Mouse (Mus musculus) kidney, embryonic 14.5 days (tissue): ENCODE measurements around the gene Tmem268. TPM values are rescaled to one million over a fixed set of nuclear protein-coding genes. Genes with fewer than 3 reads are reported as not detected.
A peak's percentile ranks its signal among the peaks of the same experiment; 100 is the strongest.

Source experiments
- ATAC-seq: fragments of 200-750 bp; cut with Nextera tagmentation; 2 replicates; pipeline ENCODE4 v1.8.0; 2017; ENCODE audit warnings: moderate number of reproducible peaks, mild to moderate bottlenecking, moderate TSS enrichment, moderate library complexity; ENCODE audit not compliant: low FRiP score, low TSS enrichment
- H3K27ac ChIP-seq: fragments of 300-500 bp; sonication (generic); 2 replicates; pipeline ENCODE4 v1.5.1; 2014; ENCODE audit warnings: low read depth, mild to moderate bottlenecking, low read length, moderate library complexity, mixed read lengths
- H3K27me3 ChIP-seq: fragments of 300-500 bp; sonication (generic); 2 replicates; pipeline ENCODE4 v1.6.1; 2014; ENCODE audit warnings: mild to moderate bottlenecking, low read length; ENCODE audit not compliant: control insufficient read depth, insufficient read depth
- H3K36me3 ChIP-seq: fragments of 300-500 bp; sonication (generic); 2 replicates; pipeline ENCODE4 v1.6.1; 2014; ENCODE audit warnings: low read length, mixed read lengths; ENCODE audit not compliant: control insufficient read depth, insufficient read depth
- H3K4me1 ChIP-seq: fragments of 300-500 bp; sonication (generic); 2 replicates; pipeline ENCODE4 v1.6.1; 2014; ENCODE audit warnings: low read length, mixed read lengths; ENCODE audit not compliant: control insufficient read depth, insufficient read depth
- H3K4me2 ChIP-seq: fragments of 300-500 bp; sonication (generic); replicated peaks from 2 replicates; pipeline ENCODE4 v1.6.1; 2014; ENCODE audit warnings: low read depth, mild to moderate bottlenecking, low read length
- H3K4me3 ChIP-seq: fragments of 300-500 bp; sonication (generic); 2 replicates; pipeline ENCODE4 v1.5.1; 2014; ENCODE audit warnings: mild to moderate bottlenecking, low read length
- H3K9ac ChIP-seq: fragments of 300-500 bp; sonication (generic); 2 replicates; pipeline ENCODE4 v1.6.1; 2014; ENCODE audit warnings: low read depth, mild to moderate bottlenecking, low read length, moderate library complexity
- H3K9me3 ChIP-seq: fragments of 300-500 bp; sonication (generic); 2 replicates; pipeline ENCODE4 v1.6.1; 2016; ENCODE audit warnings: low read length; ENCODE audit not compliant: control insufficient read depth
- WGBS: fragments of 180-500 bp; shearing (Covaris S2); extraction: QIAGEN DNeasy Blood & Tissue Kit; methylation state at CpG from one replicate; pipeline ENCODE4 v1.1.7; 2014; 5-methylcytosine and 5-hydroxymethylcytosine counted together
- polyA plus RNA-seq: library from polyadenylated mRNA; unstranded; fragments of >200 nt; fragmentation: Nextera tagmentation; extraction: Ambion mirVana; gene quantifications from 2 replicates; pipeline ENCODE4 v1.2.1, GENCODE M21; 2014

Gene Tmem268
- polyA plus RNA-seq, 1 experiment from 2014 or later = 7.9 TPM

GRCm38 (mm10) chr4:63604945-63605344, 46.4 kb downstream of the Tmem268 start, which contains the start of gene Gm11213:
Gm11213 (minus strand) TSS chr4:63605261.
- 72% methylated on average over 3 of the region's 3 CpGs for WGBS
- Histone ChIP-seq H3K36me3 (no peaks in the 10 kb centered on the region), H3K27ac (no peak within 1 kb of the TSS), H3K27me3 (no peaks in the 10 kb centered on the region), H3K9ac (no peak within 1 kb of the TSS), H3K9me3 (no peaks in the 10 kb centered on the region), H3K4me2 (no peak within 1 kb of the TSS), H3K4me3 (no peak within 1 kb of the TSS), H3K4me1 (no peaks in the 10 kb centered on the region)
- ATAC-seq = no peak

- Histone ChIP-seq H3K4me1 (no peaks in the 10 kb centered on the region), H3K27me3 (no peaks in the 10 kb centered on the region)
Observed at GRCm38 (mm10) chr4:63605545-63605944, 47.0 kb downstream of the Tmem268 start.

DNA sequence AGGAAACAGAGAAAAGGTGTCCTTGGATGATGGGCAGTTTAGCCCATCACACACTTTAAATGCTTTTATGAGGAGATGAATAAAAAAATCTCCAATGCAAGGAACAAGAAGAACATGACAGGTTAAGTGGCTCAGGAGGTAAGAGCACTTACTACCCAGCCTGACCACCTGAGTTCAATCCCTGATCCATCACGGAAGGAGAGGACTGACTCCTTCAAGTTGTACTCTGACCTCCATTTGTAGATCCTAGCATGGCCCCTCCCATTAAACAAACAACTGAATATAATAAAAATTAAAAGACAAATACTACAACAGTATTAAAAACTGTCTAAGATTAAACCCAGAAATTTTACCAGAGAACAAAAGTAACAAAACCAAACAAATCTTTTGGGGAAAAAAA, 47.4 kb downstream of the Tmem268 start:
- Histone ChIP-seq H3K9ac (no peak overlapping the region), H3K27ac (no peak overlapping the region), H3K27me3 (no peaks in the 10 kb centered on the region), H3K9me3 (no peaks in the 10 kb centered on the region), H3K36me3 (no peaks in the 10 kb centered on the region), H3K4me2 (no peak overlapping the region), H3K4me3 (no peak overlapping the region), H3K4me1 (no peaks in the 10 kb centered on the region)
- ATAC-seq = no peak
- WGBS = 74% methylated on average over 1 of the region's 1 CpGs

More at GRCm38 (mm10) chr4:63605545-63605944, 47.0 kb downstream of the Tmem268 start:
- H3K4me3 ChIP-seq = no peak overlapping the region
- no peak overlapping the region for H3K9ac ChIP-seq
- no peak for ATAC-seq
- no peaks in the 10 kb centered on the region for H3K36me3 ChIP-seq
- H3K4me2 ChIP-seq = no peak overlapping the region
- no peaks in the 10 kb centered on the region for H3K9me3 ChIP-seq
- WGBS = 95% methylated on average over 3 of the region's 3 CpGs
- H3K27ac ChIP-seq = no peak overlapping the region

DNA sequence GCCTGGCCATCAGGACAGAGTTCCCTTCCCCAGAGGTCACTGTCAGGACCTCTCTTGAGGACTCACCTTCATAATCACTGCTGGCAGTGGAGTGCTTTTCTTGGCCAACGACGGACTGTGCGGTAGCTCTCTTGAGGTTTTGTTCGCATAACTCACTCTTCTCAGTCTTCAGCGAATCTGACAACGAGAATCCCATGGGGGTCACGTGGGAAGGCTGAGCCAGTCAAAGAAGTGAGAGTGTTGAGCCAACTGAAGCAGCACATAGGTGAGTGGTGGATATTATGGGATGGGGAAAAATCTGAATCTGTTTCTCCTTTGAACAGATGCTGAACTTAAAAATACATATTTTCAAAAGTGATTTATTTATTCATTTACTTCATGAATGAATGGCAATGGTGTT, 49.8 kb downstream of the Tmem268 start:
- Histone ChIP-seq H3K36me3 (no peaks in the 10 kb centered on the region), H3K4me1 (no peaks in the 10 kb centered on the region), H3K4me3 (no peak overlapping the region), H3K27ac (no peak overlapping the region), H3K9me3 (no peaks in the 10 kb centered on the region), H3K4me2 (no peak overlapping the region), H3K27me3 (no peaks in the 10 kb centered on the region), H3K9ac (no peak overlapping the region)
- no peak for ATAC-seq
- 72% methylated on average over 7 of the region's 7 CpGs for WGBS

DNA sequence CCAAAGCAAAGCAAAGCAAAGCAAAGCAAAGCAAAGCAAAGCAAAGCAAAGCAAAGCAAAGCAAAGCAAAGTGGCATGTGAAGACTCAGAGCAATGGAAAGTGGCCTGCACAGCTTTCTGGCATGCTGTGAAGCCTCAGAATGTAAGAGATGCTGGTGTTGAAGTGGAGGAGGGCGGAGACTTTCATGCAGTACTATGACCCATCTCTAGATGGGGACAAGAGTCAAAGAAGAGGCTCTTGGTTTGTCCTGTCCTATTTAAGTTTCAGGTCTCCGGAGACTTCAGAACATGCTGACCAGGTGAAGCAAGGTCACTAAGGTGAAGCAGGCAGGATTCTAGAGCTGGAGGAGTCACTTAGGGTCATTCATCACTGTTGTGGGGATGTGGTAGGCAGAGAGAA, 63.3 kb downstream of the Tmem268 start:
- Histone ChIP-seq H3K4me1 (no peaks in the 10 kb centered on the region), H3K4me2 (no peak overlapping the region), H3K36me3 (no peaks in the 10 kb centered on the region), H3K4me3 (no peak overlapping the region), H3K27me3 (no peaks in the 10 kb centered on the region), H3K27ac (no peak overlapping the region), H3K9me3 (no peaks in the 10 kb centered on the region), H3K9ac (no peak overlapping the region)
- no peak for ATAC-seq
- WGBS = 74% methylated on average over 2 of the region's 2 CpGs

GRCm38 (mm10) chr4:63622378-63622835, 63.8 kb downstream of the Tmem268 start, which contains the start of gene Tex48:
Tex48 (minus strand) TSS chr4:63622428.
- 59% methylated on average over 5 of the region's 5 CpGs for WGBS
- Histone ChIP-seq H3K9me3 (no peaks in the 10 kb centered on the region), H3K27me3 (no peaks in the 10 kb centered on the region), H3K9ac (no peak within 1 kb of the TSS), H3K4me3 (no peak within 1 kb of the TSS), H3K4me2 (no peak within 1 kb of the TSS), H3K27ac (no peak within 1 kb of the TSS), H3K4me1 (no peaks in the 10 kb centered on the region), H3K36me3 (no peaks in the 10 kb centered on the region)
- ATAC-seq = 0 out of 2 replicates have a peak, but pooled peaks have one; percentile 35

DNA sequence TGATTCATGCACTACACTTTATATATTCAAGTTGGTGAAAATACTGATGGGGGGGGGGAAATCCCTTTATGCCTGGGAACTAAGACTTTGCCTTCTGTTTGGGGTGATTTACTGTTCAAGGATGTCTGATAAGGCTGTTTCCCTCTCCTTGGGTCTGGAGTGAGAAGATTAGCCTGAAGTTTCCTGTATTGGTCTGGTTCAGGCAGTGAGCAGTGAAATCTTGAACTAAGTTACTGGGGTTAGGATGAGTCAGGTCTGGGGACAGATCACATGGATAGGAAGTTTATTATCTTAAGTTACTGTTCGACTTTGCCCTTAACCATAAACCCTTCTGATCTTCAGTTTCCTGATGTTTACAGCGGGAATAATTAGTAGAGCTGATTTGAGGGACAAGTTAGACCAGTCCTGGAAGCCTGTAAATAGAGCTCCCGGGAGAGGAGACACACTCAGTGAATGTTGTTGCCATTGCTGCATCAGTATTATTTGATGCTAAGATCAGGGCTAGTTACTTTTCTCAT, 67.0 kb downstream of the Tmem268 start:
- 33% methylated on average over 3 of the region's 3 CpGs for WGBS
- no peaks in the 10 kb centered on the region for H3K36me3 ChIP-seq

GRCm38 (mm10) chr4:63627111-63627510, 68.5 kb downstream of the Tmem268 start:
- Histone ChIP-seq H3K36me3 (no peaks in the 10 kb centered on the region), H3K27ac (no peak overlapping the region), H3K27me3 (no peaks in the 10 kb centered on the region), H3K4me1 (no peaks in the 10 kb centered on the region), H3K9ac (no peak overlapping the region), H3K4me2 (no peak overlapping the region), H3K4me3 (no peak overlapping the region), H3K9me3 (no peaks in the 10 kb centered on the region)
- ATAC-seq = no peak
- 85% methylated on average over 8 of the region's 8 CpGs for WGBS

More for the DNA sequence above, 67.0 kb downstream of the Tmem268 start:
- H3K27ac ChIP-seq = no peak overlapping the region
- no peak for ATAC-seq
- no peak overlapping the region for H3K4me2 ChIP-seq
- H3K4me3 ChIP-seq = no peak overlapping the region
- H3K27me3 ChIP-seq = no peaks in the 10 kb centered on the region
- no peak overlapping the region for H3K9ac ChIP-seq
- H3K4me1 ChIP-seq = no peaks in the 10 kb centered on the region
- H3K9me3 ChIP-seq = no peaks in the 10 kb centered on the region

- Histone ChIP-seq H3K4me2 (no peak overlapping the region), H3K27ac (no peak overlapping the region), H3K9me3 (no peaks in the 10 kb centered on the region), H3K27me3 (no peaks in the 10 kb centered on the region), H3K4me1 (no peaks in the 10 kb centered on the region), H3K9ac (no peak overlapping the region), H3K36me3 (no peaks in the 10 kb centered on the region), H3K4me3 (no peak overlapping the region)
- WGBS = 90% methylated on average over 2 of the region's 2 CpGs
- ATAC-seq = no peak
Observed at GRCm38 (mm10) chr4:63633181-63633580, 74.6 kb downstream of the Tmem268 start.
